Mouse (Mus musculus): ENCODE measurements at regions not wholly inside any gene's neighbourhood (a gene's known extent, or its start where the extent isn't known, plus 50 kb on each side); places are given as distances from the start of the nearest gene placed in this dataset.

- no peak for TF ChIP-seq CTCF (IDR thresholded peaks at IDR 0.05 in 2 of 3, conservative IDR thresholded peaks at IDR 0.05 in 1 of 3; ENCODE audit: control insufficient read depth in 1 of 3, insufficient read depth in 1 of 3, low read depth in 2 of 3, low read length in 3 of 3, poor library complexity in 1 of 3, severe bottlenecking in 1 of 3)
- no peak for TF ChIP-seq EP300 (IDR thresholded peaks at IDR 0.05; ENCODE audit: low read depth in 1 of 2, low read length in 2 of 2)
- no peak for TF ChIP-seq POLR2A (IDR thresholded peaks at IDR 0.05; ENCODE audit: control insufficient read depth in 1 of 2, insufficient read depth in 1 of 2, low read depth in 1 of 2, low read length in 2 of 2, poor library complexity in 1 of 2)
- no peak for TF ChIP-seq MEF2A (IDR thresholded peaks at IDR 0.05; ENCODE audit: extremely low read depth, insufficient replicate concordance, low read depth, low read length, poor library complexity, severe bottlenecking)
- TF ChIP-seq USF2 (IDR thresholded peaks at IDR 0.05; ENCODE audit: borderline replicate concordance in 1 of 2, insufficient read depth in 1 of 2, low read depth in 1 of 2, low read length in 2 of 2) = no peak
- no peak for TF ChIP-seq GATA1 (IDR thresholded peaks at IDR 0.05; ENCODE audit: low read depth, low read length)
- TF ChIP-seq POLR2AphosphoS2 (IDR thresholded peaks at IDR 0.05; ENCODE audit: low read length) = no peak
- TF ChIP-seq CHD2 (IDR thresholded peaks at IDR 0.05; ENCODE audit: low read length) = no peak
- no peak for TF ChIP-seq TAL1 (IDR thresholded peaks at IDR 0.05; ENCODE audit: low read length)
- TF ChIP-seq MXI1 (IDR thresholded peaks at IDR 0.05; ENCODE audit: low read depth, low read length) = no peak
- no peak for TF ChIP-seq MYC (IDR thresholded peaks at IDR 0.05; ENCODE audit: low read depth, low read length)
- TF ChIP-seq USF1 (IDR thresholded peaks at IDR 0.05; ENCODE audit: low read depth, low read length) = no peak
- TF ChIP-seq NRF1 (IDR thresholded peaks at IDR 0.05; ENCODE audit: insufficient read depth, low read depth, low read length, poor library complexity, severe bottlenecking) = no peak
- no peak for TF ChIP-seq UBTF (IDR thresholded peaks at IDR 0.05; ENCODE audit: borderline replicate concordance, insufficient read depth, low read depth, low read length)
Measured at GRCm38 (mm10) chr9:81720103-81720502, 86.5 kb upstream of the Htr1b start.

Data from MEL (cell line).